Mouse (Mus musculus) cerebellum, postnatal 14 days (tissue): ENCODE results near the gene Oser1.
A peak's percentile ranks its signal among the peaks of the same experiment; 100 is the strongest.

Experiments used
- DNase-seq, 2 experiments: peaks; one replicate each; pipeline ENCODE4 v3.0.0; 2021; ENCODE audit warnings: mixed read lengths in 2 of 2

Oser1 gene

GRCm38 (mm10) chr2:163398770-163399169 is 25.7 kb downstream of the Oser1 start:
- DNase-seq, result no peak

GRCm38 (mm10) chr2:163397905-163398304 is 26.6 kb downstream of the Oser1 start, which contains the start of gene Jph2:
Jph2 (minus strand) TSS chr2:163397993.
- no peak for DNase-seq

- no peak for DNase-seq
Observed at GRCm38 (mm10) chr2:163397071-163397470, 27.4 kb downstream of the Oser1 start.

GRCm38 (mm10) chr2:163394977-163395376 is 29.5 kb downstream of the Oser1 start:
- no peak for DNase-seq

- no peak for DNase-seq
Observed at GRCm38 (mm10) chr2:163393976-163394375, 30.5 kb downstream of the Oser1 start.

GRCm38 (mm10) chr2:163393241-163393640 is 31.3 kb downstream of the Oser1 start:
- no peak for DNase-seq

- peak in 1 of 2 experiments; percentile 30 for DNase-seq
Observed at GRCm38 (mm10) chr2:163392436-163392835, 32.1 kb downstream of the Oser1 start.

- DNase-seq, result no peak
Observed at GRCm38 (mm10) chr2:163386423-163387190, 37.9 kb downstream of the Oser1 start.

- no peak for DNase-seq
Observed at GRCm38 (mm10) chr2:163385126-163385525, 39.4 kb downstream of the Oser1 start.

GRCm38 (mm10) chr2:163381246-163381645 is 43.3 kb downstream of the Oser1 start:
- peak; percentile 10 to 28 for DNase-seq

GRCm38 (mm10) chr2:163379366-163379765 is 45.1 kb downstream of the Oser1 start:
- DNase-seq, result no peak

- DNase-seq, result no peak
Observed at GRCm38 (mm10) chr2:163376082-163376481, 48.4 kb downstream of the Oser1 start.

- no peak for DNase-seq
Observed at GRCm38 (mm10) chr2:163375468-163375867, 49.0 kb downstream of the Oser1 start.

GRCm38 (mm10) chr2:163372627-163373026 is 51.9 kb downstream of the Oser1 start:
- DNase-seq, result no peak

GRCm38 (mm10) chr2:163370175-163370574 is 54.3 kb downstream of the Oser1 start:
- no peak for DNase-seq

- peak in 1 of 2 experiments; percentile 13 for DNase-seq
Observed at GRCm38 (mm10) chr2:163364785-163365541, 59.5 kb downstream of the Oser1 start.

GRCm38 (mm10) chr2:163362940-163363921 is 61.3 kb downstream of the Oser1 start:
- DNase-seq, result no peak

GRCm38 (mm10) chr2:163360858-163361623 is 63.5 kb downstream of the Oser1 start:
- DNase-seq, result no peak

- DNase-seq, result no peak
Observed at GRCm38 (mm10) chr2:163359253-163359652, 65.2 kb downstream of the Oser1 start.

- no peak for DNase-seq
Observed at GRCm38 (mm10) chr2:163358662-163359061, 65.8 kb downstream of the Oser1 start.

GRCm38 (mm10) chr2:163356113-163356840 is 68.2 kb downstream of the Oser1 start:
- DNase-seq, result no peak
